Mouse (Mus musculus): ENCODE data around the gene Ankrd36.
A peak's percentile ranks its signal among the peaks of the same experiment; 100 is the strongest.

Ankrd36 gene

GRCm38 (mm10) chr11:5691775-5692174 is 122.3 kb downstream of the Ankrd36 start:
- DNase-seq: peak; percentile 72

- no peak for DNase-seq
Observed at GRCm38 (mm10) chr11:5700808-5701207, 131.3 kb downstream of the Ankrd36 start.

- no peak for DNase-seq
Observed at GRCm38 (mm10) chr11:5701300-5701699, 131.8 kb downstream of the Ankrd36 start.

- DNase-seq: no peak
Observed at GRCm38 (mm10) chr11:5701821-5702220, 132.3 kb downstream of the Ankrd36 start.

GRCm38 (mm10) chr11:5702271-5702956 is 132.9 kb downstream of the Ankrd36 start:
- no peak for DNase-seq

- DNase-seq: no peak
Observed at GRCm38 (mm10) chr11:5702957-5703332, 133.5 kb downstream of the Ankrd36 start.

- DNase-seq: no peak
Observed at GRCm38 (mm10) chr11:5703341-5703740, 133.9 kb downstream of the Ankrd36 start.

GRCm38 (mm10) chr11:5705972-5706371 is 136.5 kb downstream of the Ankrd36 start:
- no peak for DNase-seq

- no peak for DNase-seq
Observed at GRCm38 (mm10) chr11:5706874-5707529, 137.5 kb downstream of the Ankrd36 start.

- peak; percentile 97 for DNase-seq
Observed at GRCm38 (mm10) chr11:5707530-5708353, 138.3 kb downstream of the Ankrd36 start.

GRCm38 (mm10) chr11:5715179-5715578 is 145.7 kb downstream of the Ankrd36 start:
- no peak for DNase-seq

GRCm38 (mm10) chr11:5715630-5716105 is 146.2 kb downstream of the Ankrd36 start, which contains the start of gene Mrps24:
TSS of gene Mrps24 (minus strand) at chr11:5715680.
- no peak for DNase-seq

- DNase-seq: no peak
Observed at GRCm38 (mm10) chr11:5716246-5716645, 146.8 kb downstream of the Ankrd36 start.

- peak; percentile 84 for DNase-seq
Observed at GRCm38 (mm10) chr11:5716938-5717705, 147.6 kb downstream of the Ankrd36 start.

- no peak for DNase-seq
Observed at GRCm38 (mm10) chr11:5718611-5719354, 149.3 kb downstream of the Ankrd36 start.

GRCm38 (mm10) chr11:5729582-5729981 is 160.1 kb downstream of the Ankrd36 start:
- no peak for DNase-seq

GRCm38 (mm10) chr11:5732401-5732800 is 162.9 kb downstream of the Ankrd36 start:
- DNase-seq: no peak

- no peak for DNase-seq
Observed at GRCm38 (mm10) chr11:5734323-5734722, 164.8 kb downstream of the Ankrd36 start.

- no peak for DNase-seq
Observed at GRCm38 (mm10) chr11:5737137-5737536, 167.7 kb downstream of the Ankrd36 start.
